Mouse (Mus musculus) embryonic facial prominence, embryonic 15.5 days (tissue): Measurements from ENCODE around the gene Sppl2b. TPM values are rescaled to one million over a fixed set of nuclear protein-coding genes. Genes with fewer than 3 reads are reported as not detected.
A peak's percentile ranks its signal among the peaks of the same experiment; 100 is the strongest.

Experiments used
- ATAC-seq: fragments of 200-750 bp; cut with Nextera tagmentation; 2 replicates; pipeline ENCODE4 v1.8.0; 2017; ENCODE audit warnings: low read depth, moderate TSS enrichment; ENCODE audit not compliant: insufficient number of reproducible peaks, low FRiP score, low TSS enrichment
- H3K27ac ChIP-seq: fragments of 300-500 bp; sonication (generic); replicated peaks from 2 replicates; pipeline ENCODE4 v1.5.1; 2015; ENCODE audit warnings: mild to moderate bottlenecking, inconsistent platforms
- H3K27me3 ChIP-seq: fragments of 300-500 bp; sonication (generic); 2 replicates; pipeline ENCODE4 v1.6.1; 2015; ENCODE audit warnings: inconsistent platforms
- H3K36me3 ChIP-seq: fragments of 300-500 bp; sonication (generic); 2 replicates; pipeline ENCODE4 v1.6.1; 2015; ENCODE audit warnings: mild to moderate bottlenecking, inconsistent platforms
- H3K4me1 ChIP-seq: fragments of 300-500 bp; sonication (generic); 2 replicates; pipeline ENCODE4 v1.6.1; 2015; ENCODE audit warnings: inconsistent platforms
- H3K4me2 ChIP-seq: fragments of 300-500 bp; sonication (generic); replicated peaks from 2 replicates; pipeline ENCODE4 v1.6.1; 2015; ENCODE audit warnings: mild to moderate bottlenecking, inconsistent platforms
- H3K4me3 ChIP-seq: fragments of 300-500 bp; sonication (generic); replicated peaks from 2 replicates; pipeline ENCODE4 v1.5.1; 2015; ENCODE audit warnings: mild to moderate bottlenecking, inconsistent platforms
- H3K9ac ChIP-seq: fragments of 300-500 bp; sonication (generic); 2 replicates; pipeline ENCODE4 v1.6.1; 2015; ENCODE audit warnings: inconsistent platforms
- H3K9me3 ChIP-seq: fragments of 300-500 bp; sonication (generic); replicated peaks from 2 replicates; pipeline ENCODE4 v1.6.1; 2016; ENCODE audit warnings: inconsistent platforms
- WGBS: fragments of 180-500 bp; shearing (Covaris S2); methylation state at CpG from one replicate; pipeline ENCODE4 v1.1.7; 2015; 5-methylcytosine and 5-hydroxymethylcytosine counted together
- polyA plus RNA-seq: library from polyadenylated mRNA; unstranded; fragments of >200 nt; fragmentation: Nextera tagmentation; extraction: Ambion mirVana; gene quantifications from 2 replicates; pipeline ENCODE4 v1.2.1, GENCODE M21; 2015

Gene Sppl2b
- polyA plus RNA-seq, 1 experiment from 2014 or later, result 60.7 TPM

DNA sequence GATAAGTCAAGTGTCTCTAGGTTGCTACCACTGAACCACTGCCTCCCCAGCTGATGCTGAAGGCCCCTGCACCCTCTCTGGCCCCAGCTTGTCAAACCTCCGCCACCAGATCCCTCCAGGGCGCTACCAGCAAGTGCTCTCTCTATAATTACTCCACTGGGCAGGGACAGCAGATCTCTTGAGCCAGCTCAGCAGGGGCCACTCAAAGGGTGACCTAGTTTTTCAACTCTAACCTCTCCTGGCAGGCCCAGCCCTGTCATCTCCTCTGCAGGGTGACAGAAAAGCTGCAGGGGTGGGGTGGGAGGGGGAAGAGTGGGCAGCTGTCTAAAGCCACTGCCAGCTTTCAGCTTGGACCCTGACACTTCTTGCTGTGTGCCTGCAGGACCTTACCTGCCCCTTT, 17.2 kb upstream of the Sppl2b start:
- ATAC-seq, result no peak
- Histone ChIP-seq H3K9me3 (no peaks in the 10 kb centered on the region), H3K36me3 (0 out of 2 replicates have a peak, but pooled peaks cover 4% of the 10 kb centered on the region), H3K27me3 (peaks cover 40% of the 10 kb centered on the region), H3K27ac (no peak overlapping the region), H3K9ac (no peak overlapping the region), H3K4me1 (0 out of 2 replicates have a peak, but pooled peaks cover 9% of the 10 kb centered on the region), H3K4me3 (no peak overlapping the region), H3K4me2 (no peak overlapping the region)
- WGBS, result 20% methylated on average over 2 of the region's 2 CpGs

DNA sequence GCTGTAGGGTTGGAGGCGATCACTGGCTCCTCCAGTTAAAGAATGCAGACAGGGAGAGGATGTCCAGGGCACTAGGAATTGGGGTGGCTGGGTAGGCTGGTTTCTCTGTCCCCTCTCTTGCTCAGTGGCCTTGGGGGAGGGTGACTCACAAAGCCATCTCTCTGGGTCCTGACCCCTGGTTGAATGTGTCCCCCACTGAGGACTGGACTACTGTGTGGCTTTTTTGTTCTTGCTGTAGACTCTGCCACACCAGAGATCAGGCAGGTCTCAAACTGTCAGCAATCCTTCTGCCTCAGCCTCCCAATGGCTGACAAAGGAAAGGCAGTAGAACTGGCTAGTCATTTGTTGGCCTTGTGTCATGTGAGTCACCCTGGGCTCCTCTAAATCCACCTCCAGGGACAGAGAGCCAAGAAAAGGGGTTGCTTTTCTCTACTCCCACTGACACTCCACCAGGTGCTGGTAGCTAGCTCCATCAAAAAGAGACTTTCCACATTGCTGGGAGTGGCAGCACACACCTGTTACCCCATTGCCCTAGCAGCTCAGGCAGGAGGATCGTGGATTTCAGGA, 16.6 kb upstream of the Sppl2b start:
- Histone ChIP-seq H3K27ac (no peak overlapping the region), H3K9ac (no peak overlapping the region), H3K4me2 (no peak overlapping the region), H3K4me1 (peaks cover 11% of the 10 kb centered on the region), H3K4me3 (no peak overlapping the region), H3K27me3 (peaks cover 44% of the 10 kb centered on the region), H3K9me3 (no peaks in the 10 kb centered on the region), H3K36me3 (0 out of 2 replicates have a peak, but pooled peaks cover 4% of the 10 kb centered on the region)
- ATAC-seq, result no peak
- WGBS, result 56% methylated on average over 2 of the region's 2 CpGs

DNA sequence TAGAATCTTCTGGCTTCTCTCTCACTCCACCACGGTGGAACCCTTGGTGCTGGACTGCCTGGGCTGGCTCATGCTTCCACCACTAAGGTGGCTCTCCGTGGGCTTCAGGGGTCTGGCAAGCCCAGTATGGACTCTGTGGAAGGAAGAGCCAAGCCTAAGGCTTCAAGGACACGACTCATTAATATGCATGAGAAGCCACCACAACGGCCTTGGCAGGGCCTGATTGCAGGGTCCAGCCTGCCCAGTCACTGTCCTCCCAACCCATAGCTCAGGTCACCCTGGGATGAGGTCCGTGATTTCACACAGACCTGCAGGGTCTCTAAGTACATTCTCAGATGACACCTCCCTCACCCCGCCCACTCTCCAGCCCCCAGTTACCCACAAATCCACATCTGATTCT, 15.2 kb upstream of the Sppl2b start:
- no peaks in the 10 kb centered on the region for H3K9me3 ChIP-seq
- ATAC-seq, result no peak
- no peak overlapping the region for H3K27ac ChIP-seq
- no peaks in the 10 kb centered on the region for H3K36me3 ChIP-seq
- 62% methylated on average over 6 of the region's 6 CpGs for WGBS
- H3K9ac ChIP-seq, result no peak overlapping the region
- peaks cover 44% of the 10 kb centered on the region for H3K27me3 ChIP-seq
- no peak overlapping the region for H3K4me3 ChIP-seq
- peaks cover 20% of the 10 kb centered on the region for H3K4me1 ChIP-seq
- H3K4me2 ChIP-seq, result no peak overlapping the region

DNA sequence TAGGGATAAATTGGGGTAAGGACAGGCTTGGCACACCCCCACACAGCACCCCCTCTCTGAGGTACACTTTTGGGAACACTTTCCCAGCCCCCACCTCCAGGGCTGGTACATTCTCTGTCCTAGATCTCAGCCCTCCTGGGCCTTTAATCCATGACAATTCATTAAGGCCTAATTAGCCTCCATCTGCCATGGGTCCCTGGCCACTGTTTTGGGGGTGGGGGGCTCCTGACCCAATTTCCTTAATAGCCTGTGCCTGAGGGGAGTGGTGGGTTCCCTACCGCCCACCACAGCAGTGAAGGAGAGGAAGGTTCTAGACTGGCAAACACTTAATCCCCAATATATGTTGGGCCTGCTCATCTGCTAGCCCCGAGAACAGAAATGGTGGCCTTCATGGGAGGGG, 13.4 kb upstream of the Sppl2b start:
- peaks cover 39% of the 10 kb centered on the region for H3K27me3 ChIP-seq
- no peak overlapping the region for H3K4me2 ChIP-seq
- 74% methylated on average over 2 of the region's 2 CpGs for WGBS

DNA sequence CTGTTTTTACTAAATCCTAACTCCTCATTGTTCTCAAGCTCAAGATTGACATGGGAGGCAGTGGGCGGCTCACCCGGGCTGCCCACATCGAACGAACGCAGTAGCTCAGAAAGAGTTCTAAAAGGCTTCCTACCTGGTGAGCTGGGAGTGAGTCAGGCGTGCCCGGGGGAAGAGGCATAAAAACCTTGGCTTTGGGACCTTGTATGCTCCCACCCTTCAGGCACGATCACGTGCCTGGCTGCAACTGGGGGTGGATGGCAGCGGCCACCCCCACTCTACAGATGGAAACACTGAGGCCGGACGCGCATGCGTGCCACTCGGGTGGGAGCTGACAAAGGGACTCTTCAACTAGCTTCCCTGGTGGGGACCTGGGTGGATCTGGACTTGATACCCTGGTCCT, 12.7 kb upstream of the Sppl2b start:
- Histone ChIP-seq H3K4me3 (no peak overlapping the region), H3K27me3 (peaks cover 39% of the 10 kb centered on the region), H3K4me1 (peaks cover 13% of the 10 kb centered on the region), H3K27ac (no peak overlapping the region), H3K9me3 (no peaks in the 10 kb centered on the region), H3K36me3 (no peaks in the 10 kb centered on the region), H3K9ac (no peak overlapping the region), H3K4me2 (no peak overlapping the region)
- ATAC-seq, result no peak
- WGBS, result 80% methylated on average over 15 of the region's 15 CpGs

More for the DNA sequence above, 13.4 kb upstream of the Sppl2b start:
- peaks cover 20% of the 10 kb centered on the region for H3K4me1 ChIP-seq
- no peak overlapping the region for H3K4me3 ChIP-seq
- H3K9me3 ChIP-seq, result no peaks in the 10 kb centered on the region
- no peak for ATAC-seq
- no peaks in the 10 kb centered on the region for H3K36me3 ChIP-seq
- H3K27ac ChIP-seq, result no peak overlapping the region
- no peak overlapping the region for H3K9ac ChIP-seq

DNA sequence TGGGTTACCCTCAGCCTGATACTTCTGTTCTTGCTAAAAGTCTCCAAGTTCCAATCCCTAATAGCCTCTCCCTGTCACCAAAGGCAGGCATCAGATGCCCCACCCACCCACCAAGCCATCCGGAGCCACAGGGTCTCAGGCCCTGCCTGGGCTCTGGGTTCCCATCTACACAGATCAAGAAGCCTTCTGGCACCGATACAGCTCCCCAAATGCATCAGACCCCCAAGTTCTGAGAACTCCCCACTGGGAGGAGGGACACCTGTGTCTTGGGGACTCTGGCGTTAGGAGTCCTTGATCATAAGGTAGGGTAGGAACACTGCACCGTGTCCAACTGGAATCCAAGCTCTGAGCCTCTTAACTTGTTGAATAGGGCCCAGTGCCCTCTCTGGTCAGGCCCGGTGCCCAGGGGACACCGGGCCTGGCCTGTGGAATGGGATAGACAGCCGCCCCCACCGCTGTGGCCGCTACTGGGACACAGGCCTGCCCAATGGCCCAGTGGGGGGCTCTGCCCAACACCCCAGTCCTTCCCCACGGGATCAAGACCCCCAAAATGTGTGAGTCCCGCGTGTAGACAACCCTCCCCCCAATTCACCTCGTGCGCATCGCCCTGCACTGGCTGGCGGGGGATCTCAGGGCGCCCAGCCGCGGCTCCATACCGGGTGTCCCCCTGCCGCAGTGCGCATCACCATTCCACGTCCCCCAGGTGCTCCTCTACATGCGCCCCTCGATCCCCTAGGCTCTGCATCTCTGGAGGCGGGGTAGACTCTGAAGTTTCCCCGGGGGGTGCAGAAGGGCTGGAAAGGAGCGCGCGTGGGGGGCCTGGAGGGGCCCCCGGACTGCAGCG, 11.8 kb upstream of the Sppl2b start:
- Histone ChIP-seq H3K36me3 (no peaks in the 10 kb centered on the region), H3K4me2 (peak overlapping the region; percentile 91), H3K4me3 (peak overlapping the region; percentile 50), H3K4me1 (peaks cover 11% of the 10 kb centered on the region), H3K27me3 (peaks cover 39% of the 10 kb centered on the region), H3K27ac (no peak overlapping the region), H3K9me3 (no peaks in the 10 kb centered on the region), H3K9ac (peak overlapping the region; percentile 35)
- no peak for ATAC-seq
- WGBS, result 7% methylated on average over 32 of the region's 32 CpGs

DNA sequence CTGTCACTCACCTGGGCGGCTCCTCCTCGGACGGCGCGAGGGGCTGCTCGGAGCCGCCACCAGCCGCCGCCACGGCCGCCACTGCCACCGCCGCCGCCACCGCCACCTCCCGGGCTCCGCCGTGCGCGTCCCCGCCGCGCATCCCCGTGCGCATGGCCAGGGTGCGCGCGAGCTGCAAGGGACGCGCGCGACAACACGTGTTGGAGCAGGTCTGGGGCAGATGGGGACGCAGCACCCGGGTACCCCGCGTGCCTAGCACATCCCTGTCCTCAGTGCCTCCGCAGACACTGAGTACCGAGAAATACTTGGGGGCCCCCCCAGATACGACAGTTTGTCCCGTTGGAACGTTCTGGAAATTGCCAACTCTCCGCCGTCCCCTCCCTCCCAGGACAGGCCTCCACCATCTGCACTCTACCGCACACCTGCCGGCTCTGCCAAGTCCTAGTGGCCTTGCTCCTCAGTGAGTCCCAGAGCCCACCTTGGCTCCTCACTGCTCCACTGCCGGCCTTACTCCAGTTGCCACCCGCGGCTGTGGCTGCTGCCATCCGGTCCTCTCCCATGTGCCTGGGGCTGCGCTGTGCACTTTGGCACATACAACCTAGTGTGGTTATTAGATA, 11.0 kb upstream of the Sppl2b start, which contains the start of gene Lingo3:
Gene Lingo3 (minus strand): TSS at position 109 of the 617 bp plus-strand sequence.
- Histone ChIP-seq H3K36me3 (no peaks in the 10 kb centered on the region), H3K27me3 (peaks cover 39% of the 10 kb centered on the region), H3K27ac (no peak within 1 kb of the TSS), H3K9me3 (no peaks in the 10 kb centered on the region), H3K4me2 (peak within 1 kb of the TSS; percentile 91), H3K9ac (peak within 1 kb of the TSS; percentile 35), H3K4me1 (peaks cover 11% of the 10 kb centered on the region), H3K4me3 (peak within 1 kb of the TSS; percentile 50)
- ATAC-seq, result no peak
- 3% methylated on average over 46 of the region's 51 CpGs for WGBS

DNA sequence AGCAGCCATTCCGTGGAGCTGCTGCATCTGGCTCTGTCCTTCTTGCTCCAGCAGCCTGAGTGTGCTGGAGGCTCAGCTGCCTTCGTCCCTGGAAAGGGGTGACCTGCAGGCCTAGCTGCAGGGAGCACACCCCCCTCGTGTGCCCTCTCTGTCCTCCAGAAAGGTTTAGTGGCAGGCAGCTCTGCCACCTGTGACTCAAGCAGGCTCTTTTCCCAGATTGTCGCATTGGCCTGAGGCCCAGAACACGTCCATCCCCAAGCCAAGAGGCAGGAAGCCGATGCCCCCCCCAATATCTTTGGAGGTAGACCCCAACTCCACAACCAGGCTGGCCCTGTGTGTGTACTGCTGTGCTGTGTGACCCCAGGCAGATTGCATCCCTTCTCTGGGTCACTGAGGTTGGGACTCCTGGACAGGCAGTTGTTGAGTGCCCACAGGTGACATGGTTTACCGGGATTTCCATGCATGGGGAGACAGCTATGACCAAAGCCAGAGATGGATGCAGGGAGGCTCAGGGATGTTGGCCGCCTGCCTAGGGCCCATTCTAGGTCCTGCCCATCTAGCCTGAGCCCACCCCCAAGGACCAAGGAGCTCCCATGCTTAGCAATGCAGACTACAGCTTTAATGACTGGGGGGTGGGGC, 9.9 kb upstream of the Sppl2b start:
- H3K27me3 ChIP-seq, result peaks cover 39% of the 10 kb centered on the region
- no peak overlapping the region for H3K4me3 ChIP-seq
- no peaks in the 10 kb centered on the region for H3K36me3 ChIP-seq
- ATAC-seq, result no peak
- no peak overlapping the region for H3K27ac ChIP-seq
- peaks cover 11% of the 10 kb centered on the region for H3K4me1 ChIP-seq
- WGBS, result 56% methylated on average over 8 of the region's 8 CpGs
- no peak overlapping the region for H3K4me2 ChIP-seq
- H3K9me3 ChIP-seq, result no peaks in the 10 kb centered on the region
- no peak overlapping the region for H3K9ac ChIP-seq

DNA sequence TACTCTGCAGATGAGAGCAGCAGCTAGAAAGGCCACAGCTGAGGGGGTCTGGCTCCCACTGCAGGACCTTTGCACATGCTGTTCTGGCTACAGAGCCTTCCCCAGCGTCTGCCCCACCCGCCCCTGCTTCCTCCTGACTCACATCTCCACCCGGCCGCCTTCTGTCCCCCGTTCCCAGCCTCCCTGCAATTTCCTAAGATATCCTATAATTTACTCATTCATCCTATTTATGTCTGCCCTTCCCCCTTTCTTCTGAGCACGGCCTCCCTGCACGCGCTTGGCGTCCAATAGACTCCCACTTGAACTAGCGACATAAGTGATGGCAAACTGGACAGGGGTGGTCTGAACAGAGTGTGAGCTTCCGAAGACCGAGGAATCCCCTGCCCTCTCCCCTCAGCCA, 9.3 kb upstream of the Sppl2b start:
- 67% methylated on average over 12 of the region's 12 CpGs for WGBS
- peaks cover 39% of the 10 kb centered on the region for H3K27me3 ChIP-seq
- H3K4me1 ChIP-seq, result peaks cover 11% of the 10 kb centered on the region
- H3K36me3 ChIP-seq, result no peaks in the 10 kb centered on the region
- no peak for ATAC-seq
- no peak overlapping the region for H3K4me2 ChIP-seq
- no peak overlapping the region for H3K9ac ChIP-seq
- no peaks in the 10 kb centered on the region for H3K9me3 ChIP-seq
- H3K4me3 ChIP-seq, result no peak overlapping the region
- H3K27ac ChIP-seq, result no peak overlapping the region

DNA sequence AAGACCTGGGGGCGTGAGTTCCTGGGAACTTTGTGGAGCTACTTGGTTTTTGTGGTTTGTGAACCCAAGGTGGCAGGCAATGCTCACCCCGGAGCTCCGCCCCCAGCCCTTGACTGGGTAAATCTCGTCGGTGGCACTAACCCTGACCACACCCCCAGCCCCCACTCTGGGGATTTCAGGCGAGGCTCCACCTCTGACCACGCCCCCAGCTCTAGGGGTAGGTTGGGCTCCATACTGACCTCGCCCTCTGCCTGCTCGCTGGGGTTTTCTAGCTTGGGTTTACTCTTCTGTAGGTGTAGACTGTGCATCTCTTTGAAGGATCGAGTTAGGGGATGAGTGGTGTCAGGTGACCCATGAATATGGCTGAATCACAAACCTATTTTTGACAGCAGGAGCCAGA, 6.5 kb upstream of the Sppl2b start:
- Histone ChIP-seq H3K9me3 (no peaks in the 10 kb centered on the region), H3K4me3 (no peak overlapping the region), H3K9ac (no peak overlapping the region), H3K27ac (no peak overlapping the region; the same call in 1 of the 2 replicates), H3K27me3 (peaks cover 20% of the 10 kb centered on the region), H3K4me2 (no peak overlapping the region), H3K36me3 (peaks cover 24% of the 10 kb centered on the region), H3K4me1 (peaks cover 10% of the 10 kb centered on the region)
- WGBS, result 16% methylated on average over 10 of the region's 10 CpGs
- no peak; the same call in 1 of the 2 replicates for ATAC-seq

DNA sequence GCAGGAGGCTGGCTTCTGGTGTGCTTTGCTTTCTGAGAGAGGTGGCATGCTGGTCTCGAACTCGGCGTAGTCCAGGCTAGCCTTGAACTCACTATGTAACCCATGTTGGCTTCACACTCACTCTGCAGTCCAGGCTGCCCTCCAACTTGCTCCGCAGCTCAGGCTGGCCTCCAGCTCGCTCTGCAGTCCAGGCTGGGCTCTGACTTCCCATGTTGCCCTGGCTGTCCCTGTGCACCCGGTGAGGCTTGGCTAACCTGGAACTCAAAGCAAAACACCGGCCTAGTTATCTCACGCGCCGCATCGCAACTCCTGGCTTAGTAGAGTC, 636 bp downstream of the Sppl2b start:
- no peak for ATAC-seq
- WGBS, result 13% methylated on average over 11 of the region's 11 CpGs
- Histone ChIP-seq H3K27me3 (no peaks in the 10 kb centered on the region), H3K9me3 (no peaks in the 10 kb centered on the region), H3K36me3 (peaks cover 24% of the 10 kb centered on the region), H3K4me3 (peak overlapping the region; percentile 96), H3K4me2 (peak overlapping the region; percentile 100), H3K27ac (peak overlapping the region; percentile 48; the same call in 1 of the 2 replicates), H3K9ac (peak overlapping the region; percentile 90), H3K4me1 (peaks cover 38% of the 10 kb centered on the region)
